Mouse (Mus musculus) T-helper 17 cell (primary cell): ENCODE results near the gene Rhoj.

ENCODE experiments used
- in situ Hi-C, 2 experiments: fragments of 300-600 bp; cut with MboI, MseI; formaldehyde crosslinking; loops; 1 replicate in 1 of 2; 2 replicates in 1 of 2; pipeline ENCODE4 v1.15.1; 2025; ENCODE audit warnings: high pct_unique_total_duplicates in 2 of 2

Rhoj gene

DNA sequence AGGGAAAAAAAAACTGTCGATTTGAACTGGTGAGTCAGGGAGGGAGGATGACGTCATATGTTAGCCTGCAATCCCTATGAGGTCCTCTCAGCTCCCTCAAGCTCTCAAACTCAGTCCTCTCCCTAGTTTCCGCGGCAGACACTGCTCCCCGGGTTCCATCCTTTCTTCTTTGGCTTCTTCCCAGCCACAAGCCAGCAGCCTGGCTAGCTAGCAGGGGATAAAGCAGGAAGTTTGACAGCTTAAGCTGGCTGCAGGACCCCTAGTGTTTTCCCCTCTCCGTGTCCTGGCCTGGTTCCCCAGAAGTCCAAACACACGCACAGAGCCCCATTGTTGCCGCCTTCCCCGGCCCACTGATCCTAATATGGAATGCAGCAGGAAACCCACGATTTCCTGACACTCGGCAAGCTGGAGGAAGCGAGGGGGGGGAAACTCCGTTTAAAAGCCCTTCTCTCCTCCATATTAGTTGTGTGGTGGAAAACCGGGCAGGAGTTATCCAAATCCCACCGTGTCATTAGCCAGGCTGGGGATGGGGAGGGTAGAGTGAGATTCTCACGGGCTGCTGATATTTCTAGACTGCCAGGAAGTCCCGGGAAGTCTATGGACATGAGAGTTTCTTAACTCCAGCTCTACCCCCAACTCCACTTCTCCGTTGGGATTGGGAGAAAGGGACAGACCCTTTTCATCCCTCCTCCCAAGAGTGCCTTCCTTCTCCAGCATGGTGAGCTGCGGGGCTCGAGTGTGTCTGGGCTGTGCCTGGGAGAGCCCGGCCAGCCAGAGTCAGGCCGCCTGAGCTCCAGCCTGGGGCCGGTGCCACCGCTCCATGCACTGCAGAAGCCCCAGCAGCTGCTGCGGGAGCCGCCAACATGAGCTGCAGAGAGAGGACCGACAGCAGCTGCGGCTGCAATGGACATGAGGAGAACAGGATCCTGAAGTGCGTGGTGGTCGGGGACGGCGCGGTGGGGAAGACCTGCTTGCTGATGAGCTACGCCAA lies at the start of gene Rhoj:
Rhoj (plus strand) TSS at position 362 of the 991 bp plus-strand sequence.
- in situ Hi-C loops, result no loop called here

DNA sequence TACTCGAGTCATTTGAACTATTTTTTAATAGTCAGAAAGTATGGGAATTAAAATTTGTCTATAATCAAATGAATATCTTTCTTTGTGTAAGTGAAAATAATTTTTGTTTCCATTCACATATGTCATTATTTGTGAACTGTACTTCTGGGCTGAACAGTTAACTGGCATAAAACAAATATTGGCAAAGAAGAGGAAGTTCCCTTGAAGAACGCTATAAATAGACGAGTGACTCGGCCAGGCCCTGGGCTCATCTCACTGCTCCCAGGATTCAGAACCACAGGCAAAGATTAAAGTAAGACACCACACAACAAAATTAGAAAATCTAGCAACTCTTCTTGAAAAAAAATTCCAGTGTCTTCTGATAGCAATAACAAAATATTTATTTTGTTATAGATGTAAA lies 36.4 kb upstream of the Rhoj start:
- in situ Hi-C loops, result loop anchor here in 1 of 2 experiments (5.0 kb wide), 1 partner anchor 69 kb away; no protein-coding TSS in a partner anchor

DNA sequence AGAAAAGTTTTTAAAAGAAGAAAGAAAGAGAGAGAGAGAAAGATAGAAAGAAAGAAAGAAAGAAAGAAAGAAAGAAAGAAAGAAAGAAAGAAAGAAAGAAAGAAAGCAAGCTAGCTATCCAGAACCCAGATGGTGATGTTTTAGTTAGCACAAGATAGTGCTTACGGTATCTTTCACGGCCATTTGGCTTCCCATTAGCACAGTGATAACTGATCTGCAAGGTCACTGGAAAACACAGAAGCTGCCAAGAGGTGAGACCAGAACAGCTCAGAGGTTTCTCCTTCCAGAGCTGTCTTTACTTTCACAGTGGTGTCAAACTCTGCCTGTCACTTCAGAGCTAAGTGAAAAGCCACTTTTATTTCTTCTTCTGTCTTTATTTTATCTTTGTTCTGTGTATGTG lies 32.4 kb upstream of the Rhoj start:
- in situ Hi-C loops, result loop anchor here in 1 of 2 experiments (5.0 to 25.0 kb wide), 2 partner anchors 112 to 1087 kb away; partner anchors contain the start of genes Zbtb1 and Zbtb25

DNA sequence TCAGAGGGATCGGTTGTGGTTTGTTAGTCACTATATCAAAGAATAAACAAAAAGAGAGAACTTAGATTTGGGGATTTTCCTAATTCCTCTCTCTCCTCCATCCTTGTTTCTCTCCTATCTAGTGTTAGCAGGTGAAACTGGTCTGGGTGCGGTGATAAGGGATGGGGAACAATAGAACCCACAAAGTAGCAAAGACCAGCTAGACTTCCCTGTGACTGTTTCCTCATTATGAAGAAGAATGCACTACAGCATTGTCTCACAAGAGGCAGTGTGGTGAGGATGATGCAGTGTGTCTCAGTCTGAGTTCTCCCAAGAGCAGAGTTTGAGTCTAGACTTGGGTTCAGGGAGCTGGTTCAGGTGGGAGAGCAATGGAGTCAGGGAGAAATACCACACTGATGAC lies 30.7 kb upstream of the Rhoj start:
- in situ Hi-C loops, result loop anchor here in 1 of 2 experiments (5.0 to 25.0 kb wide), 2 partner anchors 110 to 1085 kb away; partner anchors contain the start of genes Zbtb1 and Zbtb25

- in situ Hi-C loops, result loop anchor here in 1 of 2 experiments (10.0 to 25.0 kb wide), 2 partner anchors 386 to 1082 kb away; partner anchors contain the start of genes Zbtb1 and Zbtb25
Observed at GRCm38 (mm10) chr12:75280502-75280901, 27.6 kb upstream of the Rhoj start.

DNA sequence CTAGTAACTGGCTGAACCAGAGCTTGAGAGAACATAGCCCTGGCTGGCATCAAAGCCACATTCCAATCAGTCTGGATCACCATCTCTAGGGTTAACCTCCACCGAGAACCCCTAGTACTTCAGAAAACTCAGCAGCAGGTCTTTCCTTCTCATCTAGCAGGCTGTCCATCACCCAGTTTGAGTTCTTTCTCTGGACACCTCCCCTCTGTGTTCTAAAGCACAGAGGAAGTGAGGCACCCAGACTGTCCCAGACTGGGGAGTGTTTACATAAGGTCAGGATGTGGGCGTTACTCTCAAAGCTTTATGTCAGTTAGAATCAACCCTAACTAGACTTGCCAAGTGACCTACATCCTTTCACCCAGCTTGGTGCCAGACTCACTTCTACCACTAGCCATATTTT lies 24.9 kb upstream of the Rhoj start:
- in situ Hi-C loops, result loop anchor here in 1 of 2 experiments (10.0 to 25.0 kb wide), 2 partner anchors 388 to 1079 kb away; partner anchors contain the start of genes Zbtb1 and Zbtb25

- in situ Hi-C loops, result loop anchor here in 1 of 2 experiments (5.0 to 25.0 kb wide), 3 partner anchors 381 to 1076 kb away; partner anchors contain the start of genes Wdr89, Zbtb1 and Zbtb25
Observed at GRCm38 (mm10) chr12:75286166-75286565, 22.0 kb upstream of the Rhoj start.

DNA sequence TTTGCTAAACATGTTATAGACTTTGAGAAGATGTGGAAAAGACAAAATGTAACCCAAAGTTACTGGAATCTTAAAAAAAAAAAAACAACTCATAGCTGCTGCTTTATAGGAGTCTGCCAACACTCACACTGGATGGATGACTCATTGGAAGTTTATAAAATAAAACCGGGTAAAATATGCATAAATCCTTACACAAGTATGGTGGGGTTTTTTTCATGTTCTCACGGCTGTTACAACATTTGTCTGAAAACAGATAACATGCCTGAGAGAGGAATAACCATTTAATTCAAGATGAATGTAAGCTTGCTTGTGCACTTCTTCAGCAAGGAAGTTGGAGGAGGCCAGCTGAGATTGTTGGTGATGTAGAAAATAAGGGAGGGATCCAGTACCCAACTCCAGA lies 17.6 kb upstream of the Rhoj start:
- in situ Hi-C loops, result loop anchor here in 1 of 2 experiments (25.0 kb wide), 1 partner anchor 1072 kb away; the partner anchor contains the start of genes Zbtb1 and Zbtb25

GRCm38 (mm10) chr12:75291556-75291955 lies 16.6 kb upstream of the Rhoj start:
- in situ Hi-C loops, result loop anchor here in 1 of 2 experiments (25.0 kb wide), 1 partner anchor 1071 kb away; the partner anchor contains the start of genes Zbtb1 and Zbtb25

- in situ Hi-C loops, result loop anchor here in 1 of 2 experiments (25.0 kb wide), 1 partner anchor 1069 kb away; the partner anchor contains the start of genes Zbtb1 and Zbtb25
Observed at GRCm38 (mm10) chr12:75292939-75293338, 15.2 kb upstream of the Rhoj start.

GRCm38 (mm10) chr12:75299865-75300264 lies 8.3 kb upstream of the Rhoj start:
- in situ Hi-C loops, result loop anchor here in 1 of 2 experiments (25.0 kb wide), 1 partner anchor 1062 kb away; the partner anchor contains the start of genes Zbtb1 and Zbtb25

- in situ Hi-C loops, result no loop called here
Observed at GRCm38 (mm10) chr12:75304132-75304531, 4.0 kb upstream of the Rhoj start.

GRCm38 (mm10) chr12:75309756-75310155 lies 1.6 kb downstream of the Rhoj start:
- in situ Hi-C loops, result loop anchor here in 1 of 2 experiments (10.0 kb wide), 1 partner anchor 1765 kb away; the partner anchor contains the start of gene Tmem30b

GRCm38 (mm10) chr12:75310766-75311165 lies 2.6 kb downstream of the Rhoj start:
- in situ Hi-C loops, result loop anchor here in 1 of 2 experiments (10.0 kb wide), 1 partner anchor 1766 kb away; the partner anchor contains the start of gene Tmem30b

DNA sequence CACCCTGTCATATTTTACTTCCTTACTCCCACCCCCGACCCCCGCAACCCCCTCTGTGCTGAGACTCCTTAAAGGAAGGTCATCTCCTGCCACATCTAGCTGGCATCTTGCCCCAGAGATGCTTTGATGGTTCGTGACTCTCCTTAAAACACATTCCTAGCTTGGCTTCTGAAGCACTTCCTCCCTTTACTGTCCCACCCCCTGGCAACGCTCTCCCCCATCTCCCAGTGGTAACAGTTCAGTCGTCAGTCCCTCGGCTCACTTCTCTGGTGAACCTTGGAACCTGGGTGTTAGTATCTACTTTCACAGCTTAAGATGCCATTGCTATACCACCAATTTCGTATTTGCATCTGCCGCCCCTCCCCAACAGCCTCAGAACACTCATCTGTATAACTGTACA lies 3.8 kb downstream of the Rhoj start:
- in situ Hi-C loops, result loop anchor here in 1 of 2 experiments (10.0 kb wide), 1 partner anchor 1767 kb away; the partner anchor contains the start of gene Tmem30b

GRCm38 (mm10) chr12:75313992-75314391 lies 5.9 kb downstream of the Rhoj start:
- in situ Hi-C loops, result loop anchor here in 1 of 2 experiments (10.0 kb wide), 1 partner anchor 1769 kb away; the partner anchor contains the start of gene Tmem30b

DNA sequence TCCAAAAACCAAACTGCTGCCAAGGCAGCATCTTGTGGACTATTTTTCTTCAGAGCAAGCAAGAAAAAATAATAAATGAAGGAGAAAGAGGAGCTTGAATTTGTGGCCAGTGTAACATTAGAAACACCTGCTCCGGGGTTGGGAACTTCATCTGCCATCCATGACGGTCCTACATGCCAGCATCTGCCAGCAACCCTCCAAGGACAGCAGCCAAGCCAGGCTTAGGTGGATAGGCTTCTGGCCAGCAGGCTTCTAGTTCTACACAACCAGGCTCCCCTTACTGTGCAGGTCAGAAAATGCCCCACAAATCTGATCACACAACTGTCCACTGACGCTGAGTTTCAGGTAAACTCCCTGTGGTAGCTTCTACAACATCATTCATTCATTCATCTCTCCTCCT lies 7.7 kb downstream of the Rhoj start:
- in situ Hi-C loops, result loop anchor here in 1 of 2 experiments (10.0 kb wide), 1 partner anchor 1771 kb away; the partner anchor contains the start of gene Tmem30b

GRCm38 (mm10) chr12:75320441-75320925 lies 12.4 kb downstream of the Rhoj start:
- in situ Hi-C loops, result no loop called here

DNA sequence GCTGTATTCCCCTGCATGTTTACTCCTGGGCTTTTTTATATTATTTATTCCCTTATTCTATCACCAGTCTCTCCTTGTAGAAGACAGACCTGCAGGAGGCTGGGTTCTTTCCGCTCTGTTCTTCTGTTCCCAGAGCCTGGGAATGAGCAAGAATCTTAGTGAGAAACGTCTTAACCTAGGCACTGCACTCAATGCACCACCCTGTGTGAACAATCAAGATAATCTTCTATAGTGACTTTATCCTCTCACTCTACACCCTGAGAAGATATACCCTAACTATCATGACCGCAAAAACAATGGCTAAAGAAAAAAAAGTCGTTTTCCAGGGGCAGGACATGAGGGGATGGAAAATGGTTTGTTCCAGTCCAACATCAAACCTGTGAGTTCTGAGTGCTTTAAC lies 13.1 kb downstream of the Rhoj start:
- in situ Hi-C loops, result no loop called here

- in situ Hi-C loops, result no loop called here
Observed at GRCm38 (mm10) chr12:75329188-75329587, 21.1 kb downstream of the Rhoj start.

- in situ Hi-C loops, result no loop called here
Observed at GRCm38 (mm10) chr12:75339894-75340293, 31.8 kb downstream of the Rhoj start.
